Mouse (Mus musculus) MEL (cell line): ENCODE measurements around the gene Tcap. TPM values are rescaled to one million over a fixed set of nuclear protein-coding genes. Genes with fewer than 3 reads are reported as not detected.
A peak's percentile ranks its signal among the peaks of the same experiment; 100 is the strongest.

Experiments used
- DNase-seq: peaks from one replicate; pipeline ENCODE4 v3.0.0; 2011; ENCODE audit warnings: low read depth, low spot score
- H3K27ac ChIP-seq: 2 replicates; pipeline ENCODE4 v1.5.1; 2012; ENCODE audit warnings: low read depth, mild to moderate bottlenecking, control low read depth, low read length, moderate library complexity; ENCODE audit not compliant: control insufficient read depth
- H3K27me3 ChIP-seq, 2 experiments: fragments of 150-350 bp in 1 of 2; sonication (generic) in 1 of 2; 2 replicates each; pipeline ENCODE4 v1.6.1; 2012; ENCODE audit warnings: low read length in 2 of 2, mild to moderate bottlenecking in 2 of 2, improper control_type of control experiment in 1 of 2, moderate library complexity in 1 of 2; ENCODE audit not compliant: insufficient read depth in 2 of 2, control insufficient read depth in 1 of 2
- H3K36me3 ChIP-seq, 2 experiments: 2 replicates each; pipeline ENCODE4 v1.6.1; 2012 to 2014; ENCODE audit warnings: low read length in 2 of 2, improper control_type of control experiment in 1 of 2, inconsistent platforms in 1 of 2, mild to moderate bottlenecking in 1 of 2; ENCODE audit not compliant: insufficient read depth in 2 of 2, control insufficient read depth in 1 of 2
- H3K4me1 ChIP-seq, 2 experiments: fragments of 150-350 bp in 1 of 2; sonication (generic) in 1 of 2; 2 replicates each; pipeline ENCODE4 v1.6.1; 2012; ENCODE audit warnings: low read length in 2 of 2, improper control_type of control experiment in 1 of 2, mild to moderate bottlenecking in 1 of 2; ENCODE audit not compliant: insufficient read depth in 2 of 2, control insufficient read depth in 1 of 2
- H3K4me3 ChIP-seq, 2 experiments: fragments of 150-350 bp in 1 of 2; sonication (generic) in 1 of 2; 2 replicates each; pipeline ENCODE4 v1.5.1; 2012; ENCODE audit warnings: low read depth in 2 of 2, low read length in 2 of 2, mild to moderate bottlenecking in 2 of 2, moderate library complexity in 2 of 2, control low read depth in 1 of 2, improper control_type of control experiment in 1 of 2; ENCODE audit not compliant: control insufficient read depth in 1 of 2, insufficient read depth in 1 of 2
- H3K79me2 ChIP-seq: 2 replicates; pipeline ENCODE4 v1.6.1; 2012; ENCODE audit warnings: mild to moderate bottlenecking, low read length, moderate library complexity; ENCODE audit not compliant: control insufficient read depth, poor library complexity, insufficient read depth
- H3K9ac ChIP-seq: 2 replicates; pipeline ENCODE4 v1.6.1; 2012; ENCODE audit warnings: low read depth, mild to moderate bottlenecking, control low read depth, low read length, moderate library complexity; ENCODE audit not compliant: control insufficient read depth, poor library complexity, severe bottlenecking
- H3K9me3 ChIP-seq: fragments of 150-350 bp; sonication (generic); replicated peaks from 2 replicates; pipeline ENCODE4 v1.6.1; 2012; ENCODE audit warnings: mild to moderate bottlenecking, low read length, improper control_type of control experiment, moderate library complexity; ENCODE audit not compliant: insufficient read depth
- BHLHE40 ChIP-seq: IDR thresholded peaks from 2 replicates; pipeline ENCODE4 v1.6.1; 2012; ENCODE audit warnings: low read depth, mild to moderate bottlenecking, inconsistent platforms, low read length, improper control_type of control experiment, borderline replicate concordance
- CHD1 ChIP-seq: IDR thresholded peaks from 2 replicates; pipeline ENCODE4 v1.6.1; 2012; ENCODE audit warnings: low read depth, mild to moderate bottlenecking, inconsistent platforms, low read length, improper control_type of control experiment
- CHD2 ChIP-seq: IDR thresholded peaks from 2 replicates; pipeline ENCODE4 v1.6.1; 2011; ENCODE audit warnings: low read length, improper control_type of control experiment
- CTCF ChIP-seq, 3 experiments: IDR thresholded peaks in 2 of 3; conservative IDR thresholded peaks in 1 of 3; 2 replicates each; pipeline ENCODE4 v1.5.1; 2011 to 2012; ENCODE audit warnings: low read length in 3 of 3, low read depth in 2 of 3, mild to moderate bottlenecking in 2 of 3, improper control_type of control experiment in 1 of 3, inconsistent platforms in 1 of 3, mixed read lengths in 1 of 3, moderate library complexity in 1 of 3; ENCODE audit not compliant: control insufficient read depth in 1 of 3, insufficient read depth in 1 of 3, poor library complexity in 1 of 3, severe bottlenecking in 1 of 3
- E2F4 ChIP-seq: IDR thresholded peaks from 2 replicates; pipeline ENCODE4 v1.6.1; 2011; ENCODE audit warnings: low read depth, low read length, improper control_type of control experiment, borderline replicate concordance
- ELF1 ChIP-seq: IDR thresholded peaks from 2 replicates; pipeline ENCODE4 v1.6.1; 2014; ENCODE audit warnings: low read depth, mild to moderate bottlenecking, inconsistent platforms, low read length, improper control_type of control experiment, moderate library complexity
- EP300 ChIP-seq, 2 experiments: IDR thresholded peaks; 2 replicates each; pipeline ENCODE4 v1.6.1; 2011; ENCODE audit warnings: improper control_type of control experiment in 2 of 2, low read length in 2 of 2, low read depth in 1 of 2, mild to moderate bottlenecking in 1 of 2
- ETS1 ChIP-seq: IDR thresholded peaks from 2 replicates; pipeline ENCODE4 v1.6.1; 2012; ENCODE audit warnings: low read depth, mild to moderate bottlenecking, inconsistent platforms, low read length, improper control_type of control experiment, moderate library complexity
- GABPA ChIP-seq: IDR thresholded peaks from 2 replicates; pipeline ENCODE4 v1.6.1; 2012; ENCODE audit warnings: low read depth, mild to moderate bottlenecking, inconsistent platforms, low read length, improper control_type of control experiment, moderate library complexity
- GATA1 ChIP-seq: IDR thresholded peaks from 2 replicates; pipeline ENCODE4 v1.6.1; 2011; ENCODE audit warnings: low read depth, low read length, improper control_type of control experiment
- HCFC1 ChIP-seq: IDR thresholded peaks from 2 replicates; pipeline ENCODE4 v1.6.1; 2012; ENCODE audit warnings: low read depth, mild to moderate bottlenecking, inconsistent platforms, low read length, improper control_type of control experiment, moderate library complexity
- KAT2A ChIP-seq: conservative IDR thresholded peaks from 2 replicates; pipeline ENCODE4 v1.6.1; 2012; ENCODE audit warnings: low read depth, low read length, improper control_type of control experiment, inconsistent platforms
- MAFK ChIP-seq: IDR thresholded peaks from 2 replicates; pipeline ENCODE4 v1.6.1; 2011; ENCODE audit warnings: low read depth, mild to moderate bottlenecking, low read length, improper control_type of control experiment, borderline replicate concordance
- MAX ChIP-seq: IDR thresholded peaks from 2 replicates; pipeline ENCODE4 v1.6.1; 2011; ENCODE audit warnings: low read length, improper control_type of control experiment
- MAZ ChIP-seq: IDR thresholded peaks from 2 replicates; pipeline ENCODE4 v1.6.1; 2012; ENCODE audit warnings: low read depth, mild to moderate bottlenecking, inconsistent platforms, low read length, improper control_type of control experiment
- MEF2A ChIP-seq: IDR thresholded peaks from 2 replicates; pipeline ENCODE4 v1.6.1; 2014; ENCODE audit warnings: low read depth, mild to moderate bottlenecking, inconsistent platforms, low read length, improper control_type of control experiment; ENCODE audit not compliant: poor library complexity, insufficient replicate concordance, severe bottlenecking; ENCODE audit errors: extremely low read depth
- MXI1 ChIP-seq: IDR thresholded peaks from 2 replicates; pipeline ENCODE4 v1.6.1; 2011; ENCODE audit warnings: mild to moderate bottlenecking, low read depth, low read length, improper control_type of control experiment
- MYB ChIP-seq: IDR thresholded peaks from 2 replicates; pipeline ENCODE4 v1.6.1; 2011; ENCODE audit warnings: mild to moderate bottlenecking, low read depth, low read length, improper control_type of control experiment
- MYC ChIP-seq: IDR thresholded peaks from 2 replicates; pipeline ENCODE4 v1.6.1; 2011; ENCODE audit warnings: low read depth, mild to moderate bottlenecking, low read length, improper control_type of control experiment, moderate library complexity
- NELFE ChIP-seq: IDR thresholded peaks from 2 replicates; pipeline ENCODE4 v1.6.1; 2011; ENCODE audit warnings: low read depth, low read length, improper control_type of control experiment
- NRF1 ChIP-seq: IDR thresholded peaks from 2 replicates; pipeline ENCODE4 v1.6.1; 2014; ENCODE audit warnings: low read depth, mild to moderate bottlenecking, inconsistent platforms, low read length, improper control_type of control experiment, moderate library complexity; ENCODE audit not compliant: poor library complexity, insufficient read depth, severe bottlenecking
- POLR2A ChIP-seq, 2 experiments: IDR thresholded peaks; 2 replicates each; pipeline ENCODE4 v1.6.1; 2011 to 2012; ENCODE audit warnings: low read length in 2 of 2, mild to moderate bottlenecking in 2 of 2, control low read depth in 1 of 2, improper control_type of control experiment in 1 of 2, low read depth in 1 of 2, moderate library complexity in 1 of 2; ENCODE audit not compliant: control insufficient read depth in 1 of 2, insufficient read depth in 1 of 2, poor library complexity in 1 of 2
- POLR2AphosphoS2 ChIP-seq: IDR thresholded peaks from 2 replicates; pipeline ENCODE4 v1.6.1; 2011; ENCODE audit warnings: low read length, improper control_type of control experiment
- POLR2AphosphoS5 ChIP-seq: IDR thresholded peaks from 2 replicates; pipeline ENCODE4 v1.6.1; 2012; ENCODE audit warnings: low read depth, borderline replicate concordance, mild to moderate bottlenecking, inconsistent platforms, low read length, moderate library complexity, mixed read lengths
- RCOR1 ChIP-seq: IDR thresholded peaks from 2 replicates; pipeline ENCODE4 v1.6.1; 2012; ENCODE audit warnings: low read depth, mild to moderate bottlenecking, inconsistent platforms, low read length, improper control_type of control experiment
- SIN3A ChIP-seq: IDR thresholded peaks from 2 replicates; pipeline ENCODE4 v1.6.1; 2012; ENCODE audit warnings: low read length, improper control_type of control experiment, inconsistent platforms
- SMC3 ChIP-seq: IDR thresholded peaks from 2 replicates; pipeline ENCODE4 v1.6.1; 2011; ENCODE audit warnings: low read depth, low read length, improper control_type of control experiment
- TAL1 ChIP-seq: IDR thresholded peaks from 2 replicates; pipeline ENCODE4 v1.6.1; 2012; ENCODE audit warnings: mild to moderate bottlenecking, inconsistent platforms, low read length, moderate library complexity, mixed read lengths
- TBP ChIP-seq: IDR thresholded peaks from 2 replicates; pipeline ENCODE4 v1.8.0; 2011; ENCODE audit warnings: low read depth, low read length, improper control_type of control experiment
- TCF12 ChIP-seq: IDR thresholded peaks from 2 replicates; pipeline ENCODE4 v1.6.1; 2014; ENCODE audit warnings: low read depth, mild to moderate bottlenecking, inconsistent platforms, low read length, improper control_type of control experiment, moderate library complexity
- USF1 ChIP-seq: IDR thresholded peaks from 2 replicates; pipeline ENCODE4 v1.6.1; 2014; ENCODE audit warnings: low read depth, mild to moderate bottlenecking, inconsistent platforms, low read length, improper control_type of control experiment, moderate library complexity
- USF2 ChIP-seq, 2 experiments: IDR thresholded peaks; 2 replicates each; pipeline ENCODE4 v1.6.1; 2011 to 2012; ENCODE audit warnings: improper control_type of control experiment in 2 of 2, low read length in 2 of 2, borderline replicate concordance in 1 of 2, inconsistent platforms in 1 of 2, low read depth in 1 of 2, mild to moderate bottlenecking in 1 of 2; ENCODE audit not compliant: insufficient read depth in 1 of 2
- ZKSCAN1 ChIP-seq: IDR thresholded peaks from 2 replicates; pipeline ENCODE4 v1.6.1; 2012; ENCODE audit warnings: low read depth, mild to moderate bottlenecking, inconsistent platforms, low read length, improper control_type of control experiment, moderate library complexity
- ZMIZ1 ChIP-seq: IDR thresholded peaks from 2 replicates; pipeline ENCODE4 v1.6.1; 2012; ENCODE audit warnings: low read depth, mild to moderate bottlenecking, inconsistent platforms, low read length, improper control_type of control experiment, moderate library complexity
- polyA plus RNA-seq, 2 experiments: library from polyadenylated mRNA; stranded (reverse) in 1 of 2; unstranded in 1 of 2; fragments of >175 nt in 1 of 2; fragments of >200 nt in 1 of 2; gene quantifications; 2 replicates each; pipeline versions ENCODE4 v1.2.1 to v1.2.4; 2012; ENCODE audit warnings: low replicate concordance in 2 of 2, low read depth in 1 of 2; ENCODE audit not compliant: insufficient read length in 2 of 2, insufficient read depth in 1 of 2, missing spikeins in 1 of 2
- total RNA-seq: library from RNA; depleted of rRNA; stranded (reverse); fragments of 300-350 nt; gene quantifications from 2 replicates; pipeline ENCODE4 v1.2.3, GENCODE M21; 2012

Tcap gene
- total and polyA plus RNA-seq, 3 experiments: 0.07 TPM; not detected in 2

GRCm38 (mm10) chr11:98393317-98393716, 9.7 kb downstream of the Tcap start:
- peak overlapping the region; percentile 53 for H3K9ac ChIP-seq
- TF ChIP-seq TAL1 (peak; percentile 70), CHD2 (no peak), TCF12 (peak; percentile 88), HCFC1 (peak; percentile 68), MYB (peak; percentile 88), ZKSCAN1 (no peak), CTCF (IDR thresholded peaks at IDR 0.05 in 2 of 3, conservative IDR thresholded peaks at IDR 0.05 in 1 of 3; ENCODE audit: control insufficient read depth in 1 of 3, insufficient read depth in 1 of 3, low read depth in 2 of 3, low read length in 3 of 3, poor library complexity in 1 of 3, severe bottlenecking in 1 of 3) (no peak), USF1 (peak; percentile 16; the same call in 1 of the 2 replicates), POLR2A (IDR thresholded peaks at IDR 0.05; ENCODE audit: control insufficient read depth in 1 of 2, insufficient read depth in 1 of 2, low read depth in 1 of 2, low read length in 2 of 2, poor library complexity in 1 of 2) (peak in 1 of 2 experiments; percentile 93; a peak in 2 of 4 replicates), MAFK (no peak), MAZ (peak; percentile 87; the same call in 1 of the 2 replicates), NELFE (peak; percentile 89), KAT2A (no peak), GABPA (no peak), SMC3 (no peak), E2F4 (no peak), POLR2AphosphoS2 (peak; percentile 69), TBP (peak; percentile 75), USF2 (IDR thresholded peaks at IDR 0.05; ENCODE audit: borderline replicate concordance in 1 of 2, insufficient read depth in 1 of 2, low read depth in 1 of 2, low read length in 2 of 2) (no peak), MAX (peak; percentile 48), CHD1 (no peak), BHLHE40 (peak; percentile 31; the same call in 1 of the 2 replicates), RCOR1 (peak; percentile 41; the same call in 1 of the 2 replicates), NRF1 (peak; percentile 78), MEF2A (no peak), SIN3A (peak; percentile 88), GATA1 (peak; percentile 87), ZMIZ1 (peak; percentile 31; the same call in 1 of the 2 replicates), MXI1 (no peak), EP300 (IDR thresholded peaks at IDR 0.05; ENCODE audit: low read depth in 1 of 2, low read length in 2 of 2) (peak; percentile 77 to 90), ELF1 (peak; percentile 43; the same call in 1 of the 2 replicates), POLR2AphosphoS5 (0 out of 2 replicates have a peak, but pooled peaks have one; percentile 28), ETS1 (peak; percentile 72), MYC (no peak)
- TF ChIP-seq, all 39 proteins: peak for 21
- Histone ChIP-seq H3K27me3 (no peaks in the 10 kb centered on the region), H3K36me3 (peaks cover 0 to 26% of the 10 kb centered on the region in 2 experiments; a peak in 2 of 4 replicates), H3K79me2 (no peaks in the 10 kb centered on the region), H3K4me1 (peaks cover 21 to 45% of the 10 kb centered on the region in 2 experiments), H3K9me3 (no peaks in the 10 kb centered on the region), H3K27ac (peak overlapping the region; percentile 79), H3K4me3 (peak overlapping the region; percentile 11 to 27)
- peak; percentile 96 for DNase-seq
